In genomic region chr14:88934569-88934968, GRCm38 (mm10) we compare ENCODE assay signal across 30 mouse cellular contexts.
DNase-seq lines count a peak whose midpoint lies in the region; ATAC-seq and TF ChIP-seq lines count a peak whose summit lies in the region.
"Had no signal": no experiment of that assay in that cellular context is flagged by ENCODE, and none has a peak within 500 bp of the region (broad histone marks: within the 10 kb centered on the region; RNA-seq: fewer than 3 reads in every experiment).

No protein-coding gene starts in this region.

- 61% methylated on average over 1 of the region's 1 CpGs for WGBS in forebrain, embryonic 14.5 days
- 49% methylated on average over 1 of the region's 1 CpGs for WGBS in forebrain, embryonic 16.5 days
- 65% methylated on average over 1 of the region's 1 CpGs for WGBS in intestine, embryonic 16.5 days
- WGBS in lung, adult 2 months: 44% methylated on average over 1 of the region's 1 CpGs

- intact Hi-C loops in gastrocnemius, postnatal 14 days (cut with DNase I; ENCODE audit: low total_unique reads): no loop called here

- H3K9me3 ChIP-seq in forebrain, embryonic 14.5 days (replicated peaks; ENCODE audit: control insufficient read depth, low read length): no peaks in the 10 kb centered on the region
- no peaks in the 10 kb centered on the region for H3K9me3 ChIP-seq in forebrain, embryonic 16.5 days (ENCODE audit: control insufficient read depth, low read length)
- H3K9me3 ChIP-seq in intestine, embryonic 16.5 days (ENCODE audit: control insufficient read depth, low read length): no peaks in the 10 kb centered on the region
- H3K9me3 ChIP-seq: embryonic facial prominence, embryonic 10.5 days; embryonic facial prominence, embryonic 13.5 days; forebrain, embryonic 12.5 days; heart, embryonic 12.5 days; heart, embryonic 15.5 days had no signal

- no peak for TF ChIP-seq CTCF in lung, adult 2 months (IDR thresholded peaks at IDR 0.05; ENCODE audit: insufficient read depth, low read length)

- H3K4me1 ChIP-seq in forebrain, embryonic 14.5 days (ENCODE audit: control insufficient read depth, insufficient read depth, low read length): no peaks in the 10 kb centered on the region
- no peaks in the 10 kb centered on the region for H3K4me1 ChIP-seq in forebrain, embryonic 16.5 days (replicated peaks; ENCODE audit: control insufficient read depth, insufficient read depth, low read length)
- no peaks in the 10 kb centered on the region for H3K4me1 ChIP-seq in intestine, embryonic 16.5 days (ENCODE audit: control insufficient read depth, insufficient read depth, low read length)
- H3K4me1 ChIP-seq in lung, adult 2 months (ENCODE audit: control insufficient read depth, insufficient read depth, low read length): no peaks in the 10 kb centered on the region
- H3K4me1 ChIP-seq: embryonic facial prominence, embryonic 10.5 days; embryonic facial prominence, embryonic 13.5 days; forebrain, embryonic 12.5 days; heart, embryonic 12.5 days; heart, embryonic 15.5 days had no signal

- peak; percentile 7 for DNase-seq in forebrain, embryonic 14.5 days (ENCODE audit: low spot score)
- DNase-seq in layer of hippocampus, adult 9-10 months (ENCODE audit: low spot score): peak; percentile 50
- no peak for DNase-seq in layer of hippocampus, postnatal 25 days (ENCODE audit: extremely low spot score in 1 of 2, low spot score in 1 of 2)
- DNase-seq in retina, embryonic 14.5 days (ENCODE audit: low spot score): peak; percentile 38
- no peak for DNase-seq in lung, adult 2 months
- no peak for DNase-seq in gastrocnemius, postnatal 14 days
- DNase-seq: adrenal gland, adult 8-10 months; adrenal gland, postnatal 36 days; cerebellum, adult 11-12 months; cerebellum, adult 8-10 months; cerebellum, postnatal 10 days; cerebellum, postnatal 36 days; embryo, embryonic 11 days; forebrain, postnatal 0 days; gastrocnemius, adult 2 months; gastrocnemius, postnatal 25 days; heart, adult 18-20 months; heart, postnatal 10 days; heart, postnatal 4 days had no signal

- ATAC-seq in forebrain, embryonic 14.5 days: no peak
- ATAC-seq in forebrain, embryonic 16.5 days: no peak
- ATAC-seq in intestine, embryonic 16.5 days: no peak
- ATAC-seq: activated CD4-positive, CD25-positive, alpha-beta regulatory T cell, adult 4 months; forebrain, postnatal 0 days; hindbrain, postnatal 0 days had no signal

- no peak overlapping the region for H3K4me3 ChIP-seq in forebrain, embryonic 14.5 days (ENCODE audit: low read depth, low read length)
- no peak overlapping the region for H3K4me3 ChIP-seq in forebrain, embryonic 16.5 days (replicated peaks; ENCODE audit: low read length)
- H3K4me3 ChIP-seq in intestine, embryonic 16.5 days (ENCODE audit: low read length): no peak overlapping the region
- H3K4me3 ChIP-seq in lung, adult 2 months (replicated peaks; ENCODE audit: extremely low read depth, low read depth, low read length): no peak overlapping the region
- H3K4me3 ChIP-seq: embryonic facial prominence, embryonic 10.5 days; embryonic facial prominence, embryonic 13.5 days; erythroblast, embryonic 14.5 days; forebrain, embryonic 12.5 days; gastrocnemius, adult 2 months; heart, embryonic 12.5 days; heart, embryonic 15.5 days had no signal

- H3K4me2 ChIP-seq in forebrain, embryonic 14.5 days (ENCODE audit: low read length): no peak overlapping the region
- H3K4me2 ChIP-seq in forebrain, embryonic 16.5 days (ENCODE audit: low read length): no peak overlapping the region
- H3K4me2 ChIP-seq in intestine, embryonic 16.5 days (ENCODE audit: low read depth, low read length): no peak overlapping the region
- H3K4me2 ChIP-seq: embryonic facial prominence, embryonic 13.5 days; forebrain, embryonic 12.5 days; heart, embryonic 12.5 days; heart, embryonic 15.5 days; hindbrain, embryonic 14.5 days had no signal

- H3K9ac ChIP-seq in forebrain, embryonic 14.5 days (ENCODE audit: low read length): no peak overlapping the region
- H3K9ac ChIP-seq in forebrain, embryonic 16.5 days (replicated peaks; ENCODE audit: low read depth, low read length): no peak overlapping the region
- no peak overlapping the region for H3K9ac ChIP-seq in intestine, embryonic 16.5 days (ENCODE audit: low read depth, low read length)
- H3K9ac ChIP-seq: embryonic facial prominence, embryonic 13.5 days; forebrain, embryonic 12.5 days; forebrain, postnatal 0 days; heart, embryonic 12.5 days; heart, embryonic 15.5 days; hindbrain, embryonic 14.5 days had no signal

- H3K27me3 ChIP-seq in forebrain, embryonic 14.5 days (replicated peaks; ENCODE audit: control insufficient read depth, insufficient read depth, low read length): no peaks in the 10 kb centered on the region
- no peaks in the 10 kb centered on the region for H3K27me3 ChIP-seq in forebrain, embryonic 16.5 days (replicated peaks; ENCODE audit: control insufficient read depth, insufficient read depth, low read length)
- H3K27me3 ChIP-seq in intestine, embryonic 16.5 days (replicated peaks; ENCODE audit: control insufficient read depth, insufficient read depth, low read length): no peaks in the 10 kb centered on the region
- H3K27me3 ChIP-seq: embryonic facial prominence, embryonic 13.5 days; forebrain, embryonic 12.5 days; heart, embryonic 12.5 days; heart, embryonic 15.5 days had no signal

- H3K36me3 ChIP-seq in forebrain, embryonic 14.5 days (ENCODE audit: control insufficient read depth, insufficient read depth, low read length): no peaks in the 10 kb centered on the region
- H3K36me3 ChIP-seq in forebrain, embryonic 16.5 days (ENCODE audit: control insufficient read depth, insufficient read depth): no peaks in the 10 kb centered on the region
- H3K36me3 ChIP-seq in intestine, embryonic 16.5 days (ENCODE audit: control insufficient read depth, insufficient read depth, low read length): no peaks in the 10 kb centered on the region
- H3K36me3 ChIP-seq: embryonic facial prominence, embryonic 10.5 days; embryonic facial prominence, embryonic 13.5 days; forebrain, embryonic 12.5 days; heart, embryonic 12.5 days; heart, embryonic 15.5 days had no signal

- no peak overlapping the region for H3K27ac ChIP-seq in forebrain, embryonic 14.5 days (ENCODE audit: low read depth, low read length)
- no peak overlapping the region for H3K27ac ChIP-seq in forebrain, embryonic 16.5 days (ENCODE audit: low read length)
- H3K27ac ChIP-seq in intestine, embryonic 16.5 days (ENCODE audit: low read length): no peak overlapping the region
- H3K27ac ChIP-seq: embryonic facial prominence, embryonic 10.5 days; embryonic facial prominence, embryonic 13.5 days; forebrain, embryonic 12.5 days; gastrocnemius, adult 2 months; heart, embryonic 15.5 days; hindbrain, embryonic 14.5 days; hindbrain, postnatal 0 days had no signal

- TF ChIP-seq POLR2A in lung, adult 2 months (IDR thresholded peaks at IDR 0.05; ENCODE audit: borderline replicate concordance, extremely low read depth, low read depth, low read length): no peak

Comparison
In these comparisons a context has a peak if more than half of its experiments do, and no peak if none do; other contexts are left out.
1. DNase-seq: peak in forebrain, embryonic 14.5 days (single experiment), layer of hippocampus, adult 9-10 months (single experiment) and retina, embryonic 14.5 days (single experiment); none in layer of hippocampus, postnatal 25 days (0 of 2), lung, adult 2 months (single experiment) and gastrocnemius, postnatal 14 days (single experiment).